Mouse (Mus musculus) olfactory bulb, adult 2 months (tissue): ENCODE results near the gene Plod2. TPM values are rescaled to one million over a fixed set of nuclear protein-coding genes. Genes with fewer than 3 reads are reported as not detected.
A peak's percentile ranks its signal among the peaks of the same experiment; 100 is the strongest.

Source experiments
- H3K27ac ChIP-seq: fragments of 200-500 bp; 2 replicates; pipeline ENCODE4 v1.5.1; 2012; ENCODE audit warnings: low read depth, low read length; ENCODE audit not compliant: insufficient read depth
- H3K4me1 ChIP-seq: fragments of 200-500 bp; 2 replicates; pipeline ENCODE4 v1.6.1; 2012; ENCODE audit warnings: low read length; ENCODE audit not compliant: control insufficient read depth, insufficient read depth
- H3K4me3 ChIP-seq: fragments of 200-500 bp; 2 replicates; pipeline ENCODE4 v1.5.1; 2012; ENCODE audit warnings: mild to moderate bottlenecking, low read depth, low read length, moderate library complexity; ENCODE audit not compliant: insufficient read depth
- CTCF ChIP-seq: fragments of 200-500 bp; IDR thresholded peaks from 2 replicates; pipeline ENCODE4 v1.5.1; 2012; ENCODE audit warnings: low read depth, mild to moderate bottlenecking, low read length, moderate library complexity; ENCODE audit not compliant: insufficient read depth
- POLR2A ChIP-seq: fragments of 200-500 bp; IDR thresholded peaks from 2 replicates; pipeline ENCODE4 v1.6.1; 2012; ENCODE audit warnings: mild to moderate bottlenecking, low read depth, low read length, moderate library complexity; ENCODE audit not compliant: insufficient read depth
- WGBS: fragments of 180-500 bp; shearing (Covaris S2); methylation state at CpG from one replicate; pipeline ENCODE4 v1.1.7; 2018; 5-methylcytosine and 5-hydroxymethylcytosine counted together
- polyA plus RNA-seq: library from polyadenylated mRNA; stranded (reverse); fragments of >200 nt; gene quantifications from 2 replicates; pipeline ENCODE4 v1.2.4, GENCODE M21; 2012; ENCODE audit warnings: low replicate concordance; ENCODE audit not compliant: missing spikeins, insufficient read depth, insufficient read length

Plod2 gene
- polyA plus RNA-seq, 1 experiment: not detected

- Histone ChIP-seq H3K27ac (peak overlapping the region; percentile 27; the same call in 1 of the 2 replicates), H3K4me3 (no peak overlapping the region), H3K4me1 (0 out of 2 replicates have a peak, but pooled peaks cover 4% of the 10 kb centered on the region)
- TF ChIP-seq CTCF (no peak), POLR2A (no peak)
- 27% methylated on average over 6 of the region's 6 CpGs for WGBS
Measured at GRCm38 (mm10) chr9:92538216-92538615, 3.8 kb upstream of the Plod2 start.

GRCm38 (mm10) chr9:92542591-92543416, 781 bp downstream of the Plod2 start:
- TF ChIP-seq POLR2A (no peak), CTCF (no peak)
- Histone ChIP-seq H3K4me1 (peaks cover 6% of the 10 kb centered on the region; the same call in 1 of the 2 replicates), H3K27ac (no peak overlapping the region), H3K4me3 (peak overlapping the region; percentile 72)
- WGBS: 5% methylated on average over 31 of the region's 31 CpGs

GRCm38 (mm10) chr9:92544146-92544545, 2.1 kb downstream of the Plod2 start:
- TF ChIP-seq POLR2A (no peak), CTCF (no peak)
- no peak overlapping the region for H3K4me3 ChIP-seq
- peaks cover 6% of the 10 kb centered on the region; the same call in 1 of the 2 replicates for H3K4me1 ChIP-seq
- whole genome bisulfite sequencing: 96% methylated on average over 1 of the region's 1 CpGs
- no peak overlapping the region for H3K27ac ChIP-seq

- WGBS: 59% methylated on average over 6 of the region's 6 CpGs
- TF ChIP-seq CTCF: no peak
- no peak for TF ChIP-seq POLR2A
- H3K27ac ChIP-seq: no peak overlapping the region
- H3K4me3 ChIP-seq: no peak overlapping the region
- H3K4me1 ChIP-seq: peaks cover 6% of the 10 kb centered on the region; the same call in 1 of the 2 replicates
Measured at GRCm38 (mm10) chr9:92545021-92545420, 3.0 kb downstream of the Plod2 start.

GRCm38 (mm10) chr9:92546446-92546845, 4.4 kb downstream of the Plod2 start:
- 91% methylated on average over 8 of the region's 8 CpGs for whole genome bisulfite sequencing
- H3K27ac ChIP-seq: no peak overlapping the region
- no peak overlapping the region for H3K4me3 ChIP-seq
- TF ChIP-seq CTCF (no peak), POLR2A (no peak)
- H3K4me1 ChIP-seq: peaks cover 6% of the 10 kb centered on the region; the same call in 1 of the 2 replicates

GRCm38 (mm10) chr9:92547106-92547505, 5.1 kb downstream of the Plod2 start:
- WGBS: 68% methylated on average over 2 of the region's 2 CpGs
- Histone ChIP-seq H3K4me1 (peaks cover 6% of the 10 kb centered on the region; the same call in 1 of the 2 replicates), H3K27ac (no peak overlapping the region), H3K4me3 (no peak overlapping the region)
- TF ChIP-seq POLR2A (no peak), CTCF (no peak)

- 98% methylated on average over 7 of the region's 7 CpGs for WGBS
- H3K4me1 ChIP-seq: peaks cover 3% of the 10 kb centered on the region; the same call in 1 of the 2 replicates
- no peak overlapping the region for H3K27ac ChIP-seq
- no peak for TF ChIP-seq CTCF
- TF ChIP-seq POLR2A: no peak
- H3K4me3 ChIP-seq: no peak overlapping the region
Measured at GRCm38 (mm10) chr9:92547821-92548220, 5.8 kb downstream of the Plod2 start.

GRCm38 (mm10) chr9:92548603-92549002, 6.6 kb downstream of the Plod2 start:
- no peak overlapping the region for H3K27ac ChIP-seq
- WGBS: 95% methylated on average over 9 of the region's 9 CpGs
- H3K4me3 ChIP-seq: no peak overlapping the region
- H3K4me1 ChIP-seq: peaks cover 2% of the 10 kb centered on the region; the same call in 1 of the 2 replicates
- no peak for TF ChIP-seq CTCF
- no peak for TF ChIP-seq POLR2A

- no peak overlapping the region for H3K27ac ChIP-seq
- no peak overlapping the region for H3K4me3 ChIP-seq
- H3K4me1 ChIP-seq: no peaks in the 10 kb centered on the region; the same call in 1 of the 2 replicates
- 69% methylated on average over 11 of the region's 11 CpGs for WGBS
- TF ChIP-seq CTCF (no peak), POLR2A (no peak)
Measured at GRCm38 (mm10) chr9:92549811-92550490, 7.9 kb downstream of the Plod2 start.
